Mouse (Mus musculus) gastrocnemius, adult 8-10 months (tissue): ENCODE results near the gene Slc16a5. TPM values are rescaled to one million over a fixed set of nuclear protein-coding genes. Genes with fewer than 3 reads are reported as not detected.
A peak's percentile ranks its signal among the peaks of the same experiment; 100 is the strongest.
"Not testable (repeated sequence)": the region's sequence is repeated elsewhere in the genome, so short reads cannot be mapped to it uniquely, and the experiment has no call there.

Experiments
- DNase-seq, 2 experiments: peaks; one replicate each; pipeline ENCODE4 v3.0.0; 2022; ENCODE audit warnings: low spot score in 2 of 2
- total RNA-seq, 4 experiments: library from RNA; stranded (reverse); gene quantifications; 2 replicates each; pipeline ENCODE4 v1.2.4; 2022

Slc16a5 gene
- total RNA-seq, 4 experiments from 2014 or later, result not detected

GRCm38 (mm10) chr11:115447321-115447885, 14.9 kb upstream of the Slc16a5 start:
- DNase-seq, result no peak

GRCm38 (mm10) chr11:115448075-115448474, 14.2 kb upstream of the Slc16a5 start:
- no peak for DNase-seq

GRCm38 (mm10) chr11:115448998-115449397, 13.3 kb upstream of the Slc16a5 start:
- DNase-seq, result no peak

DNA sequence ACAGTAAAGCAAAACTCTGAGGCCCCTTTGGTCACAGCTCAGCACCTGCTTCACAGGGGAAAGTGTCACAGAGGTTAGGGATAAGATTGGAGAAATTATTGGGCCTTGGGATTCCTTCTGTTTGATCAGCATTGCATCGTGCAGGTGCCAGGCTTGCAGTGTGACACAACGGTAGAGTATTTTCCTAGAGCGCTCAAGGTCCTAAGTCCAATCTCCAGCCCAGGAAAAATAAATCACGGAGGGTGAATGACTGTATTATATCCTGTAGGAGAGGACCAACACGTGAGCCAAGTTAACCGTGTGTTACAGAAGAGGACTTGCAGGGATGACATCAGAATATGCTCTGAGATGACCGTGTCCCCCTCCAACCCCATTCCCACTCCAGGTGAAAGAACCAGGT, 12.1 kb upstream of the Slc16a5 start:
- DNase-seq, result no peak

- no peak for DNase-seq
Measured at GRCm38 (mm10) chr11:115451781-115452241, 10.5 kb upstream of the Slc16a5 start.

- no peak for DNase-seq
Measured at GRCm38 (mm10) chr11:115452281-115452860, 9.9 kb upstream of the Slc16a5 start.

- no peak for DNase-seq
Measured at GRCm38 (mm10) chr11:115453306-115453705, 9.0 kb upstream of the Slc16a5 start.

DNA sequence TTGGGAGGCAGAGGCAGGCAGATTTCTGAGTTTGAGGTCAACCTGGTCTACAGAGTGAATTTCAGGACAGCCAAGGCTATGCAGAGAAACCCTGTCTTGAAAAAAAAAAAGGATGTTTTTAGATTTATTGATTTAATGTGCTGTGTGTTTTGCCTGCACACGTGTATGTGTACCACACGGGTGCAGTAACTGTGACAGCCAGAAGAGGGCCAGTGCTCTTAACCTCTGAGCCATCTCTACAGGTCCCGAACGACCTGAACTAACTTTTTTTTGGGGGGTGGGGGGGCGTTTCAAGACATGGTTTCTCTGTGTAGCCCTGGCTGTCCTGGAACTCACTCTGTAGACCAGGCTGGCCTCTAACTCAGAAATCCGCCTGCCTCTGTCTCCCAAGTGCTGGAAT, 7.5 kb upstream of the Slc16a5 start:
- not testable (repeated sequence) for DNase-seq

GRCm38 (mm10) chr11:115455619-115456018, 6.7 kb upstream of the Slc16a5 start:
- no peak for DNase-seq

DNA sequence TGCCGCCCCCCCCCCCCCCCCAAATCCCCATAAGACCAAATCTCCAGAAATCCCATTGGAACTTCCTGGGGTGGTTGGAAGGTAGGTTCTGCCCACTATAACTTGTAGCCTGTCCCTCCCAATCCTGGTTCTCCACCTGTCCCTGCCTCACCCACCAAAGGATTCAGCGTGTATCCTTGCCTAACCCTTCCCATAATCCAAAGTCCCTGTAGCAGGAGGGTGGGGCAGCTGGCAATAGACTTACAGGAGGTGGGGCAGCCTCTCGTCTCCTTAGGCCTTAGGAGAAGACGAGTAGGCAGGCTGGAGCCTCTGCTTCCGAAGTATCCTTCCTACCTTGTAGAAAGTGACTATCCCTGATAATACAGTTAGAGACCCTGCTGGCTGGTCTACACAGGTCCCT, 6.1 kb upstream of the Slc16a5 start:
- DNase-seq, result no peak

- DNase-seq, result no peak
Measured at GRCm38 (mm10) chr11:115457405-115457804, 4.9 kb upstream of the Slc16a5 start.

GRCm38 (mm10) chr11:115460976-115461375, 1.3 kb upstream of the Slc16a5 start:
- DNase-seq, result no peak

DNA sequence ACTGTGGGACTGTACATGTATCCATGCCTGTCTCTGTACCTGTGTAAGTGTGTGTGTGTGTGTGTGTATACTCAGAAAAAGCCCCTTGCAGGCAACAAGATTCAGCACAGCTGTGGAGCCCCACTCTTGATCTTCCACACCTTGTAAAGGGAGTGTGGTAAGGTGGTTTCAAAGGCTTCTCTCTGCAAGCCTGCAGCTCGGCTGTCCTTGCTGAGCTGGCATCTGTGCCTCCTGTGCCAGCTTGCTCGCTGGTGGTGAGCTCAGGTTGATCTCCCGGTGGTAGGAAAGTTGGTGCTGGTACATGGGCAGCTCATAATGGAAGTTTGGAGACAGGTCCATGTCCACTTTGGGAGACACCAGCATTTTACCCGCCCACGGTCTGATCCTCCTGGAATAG, 430 bp upstream of the Slc16a5 start:
- no peak for DNase-seq

GRCm38 (mm10) chr11:115463397-115463796, 1.1 kb downstream of the Slc16a5 start:
- no peak for DNase-seq

GRCm38 (mm10) chr11:115464851-115465250, 2.6 kb downstream of the Slc16a5 start:
- no peak for DNase-seq

GRCm38 (mm10) chr11:115467217-115467618, 4.9 kb downstream of the Slc16a5 start:
- DNase-seq, result no peak

GRCm38 (mm10) chr11:115472183-115472582, 9.9 kb downstream of the Slc16a5 start:
- DNase-seq, result no peak

- DNase-seq, result peak; percentile 91 to 93
Measured at GRCm38 (mm10) chr11:115473626-115474275, 11.5 kb downstream of the Slc16a5 start.

- DNase-seq, result peak; percentile 89 to 92
Measured at GRCm38 (mm10) chr11:115475025-115475757, 12.9 kb downstream of the Slc16a5 start, which contains the start of gene Armc7. Gene Armc7 (plus strand): TSS chr11:115475667.

GRCm38 (mm10) chr11:115475758-115476237, 13.5 kb downstream of the Slc16a5 start:
- no peak for DNase-seq

DNA sequence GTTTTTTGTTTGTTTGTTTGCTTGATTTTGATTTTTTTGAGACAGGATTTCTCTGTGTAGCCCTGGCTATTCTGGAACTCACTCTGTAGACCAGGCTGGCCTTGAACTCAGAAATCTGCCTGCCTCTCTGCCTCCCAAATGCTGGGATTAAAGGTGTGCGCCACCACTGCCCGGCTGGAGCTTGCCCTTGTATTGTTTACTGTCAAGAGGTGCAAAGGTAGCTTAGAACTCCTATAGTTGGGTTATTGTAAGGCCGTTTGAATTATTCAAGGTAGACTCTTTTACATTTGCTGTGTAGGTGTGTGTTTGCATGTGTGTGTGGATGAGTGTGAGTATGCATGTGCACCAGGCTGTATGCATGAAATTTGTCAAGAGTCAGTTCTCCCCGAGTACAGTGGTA, 14.4 kb downstream of the Slc16a5 start:
- DNase-seq, result not testable (repeated sequence)

- not testable (repeated sequence) for DNase-seq
Measured at GRCm38 (mm10) chr11:115477388-115477787, 15.1 kb downstream of the Slc16a5 start.
